Mouse (Mus musculus) heart, adult 2 months (tissue): ENCODE results near the gene Rapgef2. TPM values are rescaled to one million over a fixed set of nuclear protein-coding genes. Genes with fewer than 3 reads are reported as not detected.
A peak's percentile ranks its signal among the peaks of the same experiment; 100 is the strongest.

ENCODE experiments used
- DNase-seq, 2 experiments: peaks; one replicate each; pipeline ENCODE4 v3.0.0; 2021
- H3K27ac ChIP-seq: fragments of 200-600 bp; 2 replicates; pipeline ENCODE4 v1.8.1; 2022
- H3K27me3 ChIP-seq: fragments of 200-500 bp; 2 replicates; pipeline ENCODE4 v1.6.1; 2012; ENCODE audit warnings: mild to moderate bottlenecking, low read length, inconsistent platforms, mixed read lengths; ENCODE audit not compliant: control insufficient read depth, insufficient read depth
- H3K36me3 ChIP-seq: fragments of 200-500 bp; 2 replicates; pipeline ENCODE4 v1.6.1; 2012; ENCODE audit warnings: low read length, inconsistent platforms; ENCODE audit not compliant: control insufficient read depth, insufficient read depth
- H3K4me1 ChIP-seq: fragments of 200-500 bp; 2 replicates; pipeline ENCODE4 v1.6.1; 2011; ENCODE audit warnings: low read length; ENCODE audit not compliant: control insufficient read depth, insufficient read depth
- H3K4me3 ChIP-seq: fragments of 200-600 bp; 2 replicates; pipeline ENCODE4 v1.8.1; 2022
- H3K79me2 ChIP-seq: fragments of 200-500 bp; replicated peaks from 2 replicates; pipeline ENCODE4 v1.6.1; 2012; ENCODE audit warnings: mild to moderate bottlenecking, inconsistent platforms, low read length, moderate library complexity, mixed read lengths; ENCODE audit not compliant: control insufficient read depth, insufficient read depth
- H3K9ac ChIP-seq: fragments of 200-500 bp; 2 replicates; pipeline ENCODE4 v1.6.1; 2012; ENCODE audit warnings: low read depth, mild to moderate bottlenecking, control low read depth, inconsistent platforms, low read length, mixed read lengths
- CTCF ChIP-seq: fragments of 200-600 bp; IDR thresholded peaks from 2 replicates; pipeline ENCODE4 v1.8.1; 2022; ENCODE audit warnings: antibody characterized with exemption, mild to moderate bottlenecking, moderate library complexity
- EP300 ChIP-seq: fragments of 200-500 bp; IDR thresholded peaks from 2 replicates; pipeline ENCODE4 v1.6.1; 2011; ENCODE audit warnings: low read depth, low read length, control low read depth; ENCODE audit not compliant: insufficient read depth
- POLR2A ChIP-seq: fragments of 200-500 bp; IDR thresholded peaks from 2 replicates; pipeline ENCODE4 v1.6.1; 2011; ENCODE audit warnings: mild to moderate bottlenecking, low read depth, low read length, control low read depth; ENCODE audit not compliant: insufficient read depth
- WGBS: fragments of 180-500 bp; shearing (Covaris S2); methylation state at CpG from one replicate; pipeline ENCODE4 v1.1.7; 2018; 5-methylcytosine and 5-hydroxymethylcytosine counted together
- intact Hi-C: fragments of 180-260 bp; cut with DNase I; formaldehyde crosslinking; loops from one replicate; pipeline ENCODE4 v1.15.1; 2025
- polyA plus RNA-seq: library from polyadenylated mRNA; depleted of rRNA; stranded (reverse); fragments of >200 nt; gene quantifications from 2 replicates; pipeline ENCODE4 v1.2.3, GENCODE M21; 2012
- total RNA-seq, 2 experiments: library from RNA; stranded (reverse); gene quantifications; 2 replicates each; pipeline ENCODE4 v1.2.3; 2021

Rapgef2 gene
- total and polyA plus RNA-seq, 3 experiments = 10.6 to 36.2 (median 31.7) TPM

- Histone ChIP-seq H3K9ac (no peak overlapping the region), H3K27me3 (no peaks in the 10 kb centered on the region), H3K27ac (peak overlapping the region; percentile 52), H3K4me3 (no peak overlapping the region), H3K4me1 (peaks cover 14% of the 10 kb centered on the region), H3K36me3 (peaks cover 31% of the 10 kb centered on the region), H3K79me2 (peaks cover 6% of the 10 kb centered on the region; the same call in 1 of the 2 replicates)
- WGBS = 39% methylated on average over 2 of the region's 2 CpGs
- TF ChIP-seq EP300 (no peak), CTCF (no peak), POLR2A (no peak)
- intact Hi-C loops = loop anchor here (2.0 kb wide), 2 partner anchors 17 to 51 kb away; no protein-coding TSS in a partner anchor
- no peak for DNase-seq
Observed at GRCm38 (mm10) chr3:79127797-79128196, 158.5 kb downstream of the Rapgef2 start.

GRCm38 (mm10) chr3:79126857-79127256, 159.5 kb downstream of the Rapgef2 start:
- intact Hi-C loops = no loop called here
- DNase-seq = no peak
- TF ChIP-seq CTCF (no peak), POLR2A (no peak), EP300 (no peak)
- Histone ChIP-seq H3K36me3 (peaks cover 27% of the 10 kb centered on the region), H3K27ac (peak overlapping the region; percentile 16; the same call in 1 of the 2 replicates), H3K4me3 (no peak overlapping the region), H3K27me3 (no peaks in the 10 kb centered on the region), H3K4me1 (peaks cover 14% of the 10 kb centered on the region), H3K79me2 (peaks cover 4% of the 10 kb centered on the region; the same call in 1 of the 2 replicates), H3K9ac (no peak overlapping the region)
- 86% methylated on average over 6 of the region's 6 CpGs for WGBS

- Histone ChIP-seq H3K4me1 (peaks cover 4% of the 10 kb centered on the region), H3K27me3 (no peaks in the 10 kb centered on the region), H3K79me2 (peaks cover 3% of the 10 kb centered on the region; the same call in 1 of the 2 replicates), H3K36me3 (peaks cover 11% of the 10 kb centered on the region), H3K4me3 (no peak overlapping the region), H3K27ac (no peak overlapping the region), H3K9ac (no peak overlapping the region)
- DNase-seq = no peak
- TF ChIP-seq POLR2A (no peak), EP300 (no peak), CTCF (no peak)
- 76% methylated on average over 7 of the region's 7 CpGs for WGBS
- intact Hi-C loops = no loop called here
Observed at GRCm38 (mm10) chr3:79121391-79121790, 164.9 kb downstream of the Rapgef2 start.

- 93% methylated on average over 12 of the region's 12 CpGs for WGBS
- no peak overlapping the region for H3K27ac ChIP-seq
- intact Hi-C loops = no loop called here
- no peak overlapping the region for H3K4me3 ChIP-seq
- TF ChIP-seq EP300 = no peak
- TF ChIP-seq CTCF = no peak
- no peak for TF ChIP-seq POLR2A
- DNase-seq = no peak
- H3K9ac ChIP-seq = no peak overlapping the region
- H3K36me3 ChIP-seq = peaks cover 13% of the 10 kb centered on the region
- no peaks in the 10 kb centered on the region for H3K27me3 ChIP-seq
- H3K4me1 ChIP-seq = peaks cover 5% of the 10 kb centered on the region
- H3K79me2 ChIP-seq = peaks cover 6% of the 10 kb centered on the region
Observed at GRCm38 (mm10) chr3:79119983-79120382, 166.3 kb downstream of the Rapgef2 start.

- 99% methylated on average over 6 of the region's 6 CpGs for WGBS
- no peak overlapping the region for H3K27ac ChIP-seq
- H3K9ac ChIP-seq = no peak overlapping the region
- no peak for DNase-seq
- no peaks in the 10 kb centered on the region for H3K27me3 ChIP-seq
- intact Hi-C loops = no loop called here
- TF ChIP-seq EP300 (no peak), CTCF (peak; percentile 69)
- peaks cover 6% of the 10 kb centered on the region; the same call in 1 of the 2 replicates for H3K36me3 ChIP-seq
- H3K4me3 ChIP-seq = no peak overlapping the region
- H3K4me1 ChIP-seq = peaks cover 1% of the 10 kb centered on the region; the same call in 1 of the 2 replicates
- peaks cover 5% of the 10 kb centered on the region for H3K79me2 ChIP-seq
Observed at GRCm38 (mm10) chr3:79110153-79110552, 176.2 kb downstream of the Rapgef2 start.

GRCm38 (mm10) chr3:79108246-79108645, 178.1 kb downstream of the Rapgef2 start:
- H3K36me3 ChIP-seq = peaks cover 6% of the 10 kb centered on the region; the same call in 1 of the 2 replicates
- peaks cover 3% of the 10 kb centered on the region; the same call in 1 of the 2 replicates for H3K4me1 ChIP-seq
- H3K27ac ChIP-seq = no peak overlapping the region
- intact Hi-C loops = no loop called here
- TF ChIP-seq CTCF = no peak
- no peak for TF ChIP-seq EP300
- no peak for TF ChIP-seq POLR2A
- H3K79me2 ChIP-seq = peaks cover 8% of the 10 kb centered on the region
- H3K9ac ChIP-seq = no peak overlapping the region
- H3K4me3 ChIP-seq = no peak overlapping the region
- H3K27me3 ChIP-seq = no peaks in the 10 kb centered on the region
- 92% methylated on average over 6 of the region's 6 CpGs for WGBS
- DNase-seq = no peak
